Mouse (Mus musculus) myocyte (in vitro differentiated cells): ENCODE results near the gene Armc2.

Experiments used
- MAX ChIP-seq: IDR thresholded peaks from one replicate; pipeline ENCODE4 v1.6.1; 2011; ENCODE audit warnings: low read depth, mild to moderate bottlenecking, control low read depth
- POLR2A ChIP-seq: IDR thresholded peaks from one replicate; pipeline ENCODE4 v1.6.1; 2011; ENCODE audit warnings: low read depth, mild to moderate bottlenecking, control low read depth, moderate library complexity; ENCODE audit not compliant: insufficient read length
- REST ChIP-seq: IDR thresholded peaks from one replicate; pipeline ENCODE4 v1.6.1; 2011; ENCODE audit warnings: mild to moderate bottlenecking, control low read depth, moderate library complexity; ENCODE audit not compliant: insufficient read depth, insufficient read length
- SRF ChIP-seq: IDR thresholded peaks from one replicate; pipeline ENCODE4 v1.6.1; 2011; ENCODE audit warnings: low read depth; ENCODE audit not compliant: control insufficient read depth, insufficient read length
- USF1 ChIP-seq: IDR thresholded peaks from one replicate; pipeline ENCODE4 v1.6.1; 2011; ENCODE audit warnings: low read depth, mild to moderate bottlenecking, control low read depth, moderate library complexity

DNA sequence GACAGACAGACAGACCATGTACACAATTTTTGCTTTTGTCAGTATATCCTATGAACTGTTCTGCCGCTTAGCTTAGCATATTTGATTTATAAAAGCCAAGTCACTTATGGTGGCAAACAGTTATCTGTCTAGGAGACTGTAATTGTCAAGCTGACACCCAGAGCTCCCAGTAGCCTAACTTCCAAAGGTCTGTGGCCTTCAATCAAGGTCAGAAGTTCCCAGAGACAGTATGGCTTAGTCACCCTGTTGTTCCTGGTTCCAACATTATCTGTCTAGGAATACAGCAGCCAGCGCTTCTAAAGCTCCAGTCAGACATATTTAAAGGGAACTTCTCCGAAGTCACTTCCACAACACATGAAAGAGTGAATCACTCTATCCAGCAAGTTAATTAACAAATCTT lies 17.0 kb downstream of the Armc2 start:
- TF ChIP-seq MAX (no peak), POLR2A (no peak), USF1 (no peak), SRF (no peak), REST (no peak)
